Mouse (Mus musculus) myocyte (in vitro differentiated cells): ENCODE measurements around the gene Elob.

Experiments used
- E2F4 ChIP-seq: IDR thresholded peaks from one replicate; pipeline ENCODE4 v1.6.1; 2011; ENCODE audit warnings: mild to moderate bottlenecking, control low read depth, moderate library complexity; ENCODE audit not compliant: insufficient read depth
- POLR2A ChIP-seq: IDR thresholded peaks from one replicate; pipeline ENCODE4 v1.6.1; 2011; ENCODE audit warnings: low read depth, mild to moderate bottlenecking, control low read depth, moderate library complexity; ENCODE audit not compliant: insufficient read length
- SRF ChIP-seq: IDR thresholded peaks from one replicate; pipeline ENCODE4 v1.6.1; 2011; ENCODE audit warnings: low read depth; ENCODE audit not compliant: control insufficient read depth, insufficient read length
- USF1 ChIP-seq: IDR thresholded peaks from one replicate; pipeline ENCODE4 v1.6.1; 2011; ENCODE audit warnings: low read depth, mild to moderate bottlenecking, control low read depth, moderate library complexity

DNA sequence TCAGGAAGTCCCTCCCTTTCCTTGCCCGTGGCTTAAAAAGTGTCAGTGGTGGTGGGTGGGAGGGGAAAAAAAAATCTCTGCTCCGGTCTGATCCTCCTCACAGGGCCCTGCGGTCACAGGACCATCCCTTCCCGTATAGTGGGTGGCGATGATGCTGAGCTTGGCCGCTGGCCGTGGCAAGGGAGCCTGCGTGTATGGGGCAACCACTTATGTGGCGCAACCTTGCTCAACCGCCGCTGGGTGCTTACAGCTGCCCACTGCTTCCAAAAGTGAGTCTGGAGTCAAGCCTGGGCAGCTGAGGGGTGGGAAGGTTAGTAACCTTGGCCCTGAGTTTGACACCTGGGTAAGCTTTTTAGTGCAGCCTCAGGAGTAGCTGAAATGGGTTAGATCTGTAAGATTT lies 39.6 kb upstream of the Elob start:
- TF ChIP-seq USF1 (no peak), POLR2A (no peak), E2F4 (no peak), SRF (no peak)
